Mouse (Mus musculus): ENCODE data around the gene Atp6ap1.

DNA sequence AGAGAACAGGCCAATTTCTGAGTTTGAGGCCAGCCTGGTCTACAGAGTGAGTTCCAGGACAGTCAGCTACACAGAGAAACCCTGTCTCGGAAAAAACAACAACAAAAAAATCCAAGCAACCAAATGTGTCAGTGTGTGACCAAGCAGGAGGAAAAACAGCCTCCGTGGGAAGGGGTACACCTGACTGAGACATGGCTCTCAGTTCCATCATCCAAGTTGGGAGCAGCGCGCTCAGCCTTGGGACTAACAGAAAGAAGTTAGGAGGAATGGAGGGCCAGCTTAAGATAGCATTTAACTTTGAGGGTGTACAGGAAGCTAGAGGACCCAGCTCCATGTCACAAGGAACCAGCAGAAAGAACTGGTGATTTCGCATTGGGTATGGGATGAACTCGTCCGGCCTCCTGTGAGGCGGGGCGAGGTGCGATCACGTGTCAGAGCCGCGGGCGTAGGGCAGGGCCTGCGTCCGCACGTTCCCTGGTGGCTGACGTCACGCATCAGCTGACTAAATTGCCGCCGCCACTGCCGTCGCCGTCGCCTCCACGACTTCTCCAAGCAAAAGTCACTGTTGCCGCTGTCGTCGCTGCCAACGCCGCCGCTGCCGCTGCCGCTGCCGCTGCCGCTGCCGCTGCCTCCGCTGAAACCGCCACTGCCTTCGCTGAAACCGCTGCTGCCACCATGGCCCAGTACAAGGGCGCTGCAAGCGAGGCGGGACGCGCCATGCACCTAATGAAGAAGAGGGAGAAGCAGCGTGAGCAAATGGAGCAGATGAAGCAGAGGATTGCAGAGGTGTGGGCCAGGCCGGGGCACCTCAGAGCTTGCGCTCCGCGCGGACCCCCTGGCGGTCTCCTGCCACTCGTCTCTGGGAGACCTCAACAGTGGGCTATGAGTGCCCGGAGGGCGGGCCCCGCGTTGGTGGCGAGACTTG, 15.9 kb downstream of the Atp6ap1 start, which contains the start of gene Fam50a:
- TF ChIP-seq CTCF (IDR thresholded peaks at IDR 0.05; ENCODE audit: control insufficient read depth, insufficient read depth, insufficient replicate concordance, low read depth, low read length) (no peak), POLR2A (IDR thresholded peaks at IDR 0.05; ENCODE audit: control insufficient read depth, low read depth, low read length) (peak; percentile 47; the same call in 1 of the 2 replicates)

Measured in testis, adult 2 months (tissue).